Mouse (Mus musculus): Measurements from ENCODE around the gene Polh. TPM values are rescaled to one million over a fixed set of nuclear protein-coding genes. Genes with fewer than 3 reads are reported as not detected.

The Polh gene
- 1 to 10 TPM; 5.9 to 6.0 TPM for total RNA-seq (2021)

DNA sequence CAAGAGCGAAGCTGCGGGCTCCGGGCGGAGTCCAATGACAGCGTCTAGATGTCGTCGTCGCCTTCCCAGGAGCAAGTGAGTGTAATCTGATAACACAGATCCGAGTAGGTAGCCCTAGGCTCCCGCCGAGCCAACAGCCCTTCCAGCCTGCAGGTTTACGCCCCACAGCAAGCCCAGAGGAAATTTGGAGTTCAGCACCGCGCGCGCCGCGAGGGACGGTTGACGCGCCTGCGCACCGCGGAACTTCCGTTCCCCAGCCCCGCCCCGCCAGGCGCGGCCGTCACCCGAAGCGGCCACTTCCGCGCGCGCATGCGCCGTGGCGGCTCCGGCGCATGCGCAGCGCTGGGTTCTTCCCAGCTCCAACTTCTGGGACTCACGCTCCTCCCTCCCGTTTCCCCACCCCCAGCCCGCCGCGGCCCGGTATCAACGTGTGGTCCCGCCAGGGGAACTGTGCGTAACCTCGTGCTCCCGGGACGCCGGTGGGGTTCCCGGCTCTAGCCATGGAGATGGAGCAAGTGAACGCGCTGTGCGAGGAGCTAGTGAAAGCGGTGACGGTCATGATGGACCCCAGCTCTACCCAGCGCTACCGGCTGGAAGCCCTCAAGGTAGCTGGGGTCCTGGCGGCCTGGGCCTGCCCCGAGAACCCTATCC, at the start of gene Polh, which contains the start of gene Xpo5:
Gene Polh (minus strand): TSS at position 225 of the 651 bp plus-strand sequence.
Gene Xpo5 (plus strand): TSS at position 362 of the 651 bp plus-strand sequence.
- DNase-seq (ENCODE audit: extremely low spot score in 1 of 2, low spot score in 1 of 2): peak; percentile 79 to 85

DNA sequence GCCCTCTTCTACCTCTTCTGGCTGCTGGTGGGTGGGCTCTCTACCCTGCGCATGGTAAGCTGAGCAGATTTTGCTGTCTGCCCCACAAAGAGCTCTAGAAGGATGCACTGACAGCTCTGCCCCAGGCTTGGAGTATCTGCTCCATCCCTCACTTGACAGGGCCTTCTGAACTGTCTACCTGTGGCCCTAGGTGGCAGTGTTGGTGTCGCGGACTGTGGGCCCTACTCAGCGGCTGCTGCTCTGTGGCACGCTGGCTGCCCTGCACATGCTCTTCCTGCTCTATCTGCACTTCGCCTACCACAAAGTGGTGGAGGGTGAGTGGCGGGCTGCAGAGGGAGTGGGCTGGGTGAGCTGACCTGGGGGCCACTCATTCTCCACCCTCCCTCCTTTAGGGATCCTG, 48.7 kb upstream of the Polh start:
- no peak for DNase-seq (ENCODE audit: extremely low spot score in 1 of 2, low spot score in 1 of 2)

DNA sequence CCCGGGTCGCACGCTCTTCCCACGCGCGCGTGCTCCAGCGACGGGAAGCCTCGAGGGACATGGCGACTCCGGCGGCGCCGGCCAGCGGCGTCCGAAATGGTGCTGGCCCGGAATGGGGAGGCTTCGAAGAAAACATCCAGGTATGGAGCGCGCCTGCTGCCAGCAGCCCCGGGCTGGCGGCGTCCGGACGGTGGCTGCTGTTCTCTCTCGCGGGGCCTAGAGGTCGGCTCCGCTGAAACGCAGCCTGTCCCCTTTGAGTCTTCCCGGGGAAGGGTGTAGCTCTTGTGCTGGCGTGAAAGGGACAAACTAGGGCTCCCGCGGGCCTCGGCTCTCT, 45.7 kb upstream of the Polh start:
- DNase-seq (ENCODE audit: extremely low spot score in 1 of 2, low spot score in 1 of 2): no peak

GRCm38 (mm10) chr17:46247512-46248188, 45.2 kb upstream of the Polh start, which contains the start of the genes Polr1c and Yipf3:
TSS of gene Polr1c (minus strand) at chr17:46248054.
TSS of gene Yipf3 (plus strand) at chr17:46248080.
- peak; percentile 86 to 92 for DNase-seq (ENCODE audit: extremely low spot score in 1 of 2, low spot score in 1 of 2)

- DNase-seq (ENCODE audit: extremely low spot score in 1 of 2, low spot score in 1 of 2): no peak
Measured at GRCm38 (mm10) chr17:46244579-46244978, 42.1 kb upstream of the Polh start.

DNA sequence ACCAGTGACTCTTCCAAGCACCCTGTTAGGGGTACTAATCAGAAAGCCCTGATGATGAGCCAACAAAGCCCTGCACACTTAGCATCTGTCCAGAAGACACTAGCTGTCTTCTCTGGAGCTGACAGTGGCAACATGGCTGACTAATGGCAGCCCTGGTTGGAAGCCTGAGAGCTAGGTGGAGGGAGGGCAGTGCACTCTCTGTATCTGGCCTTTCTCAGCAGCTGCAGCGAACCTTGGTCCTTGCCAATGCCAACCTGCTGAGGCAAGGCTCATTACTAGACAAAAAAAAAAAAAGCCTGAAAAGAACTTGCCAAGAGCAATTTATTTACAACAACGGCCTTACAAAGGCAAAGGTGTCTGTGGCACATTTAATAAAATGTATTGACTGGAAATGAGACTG, 41.2 kb upstream of the Polh start:
- DNase-seq (ENCODE audit: extremely low spot score in 1 of 2, low spot score in 1 of 2): no peak

- no peak for DNase-seq (ENCODE audit: extremely low spot score in 1 of 2, low spot score in 1 of 2)
Measured at GRCm38 (mm10) chr17:46242993-46243392, 40.5 kb upstream of the Polh start.

DNA sequence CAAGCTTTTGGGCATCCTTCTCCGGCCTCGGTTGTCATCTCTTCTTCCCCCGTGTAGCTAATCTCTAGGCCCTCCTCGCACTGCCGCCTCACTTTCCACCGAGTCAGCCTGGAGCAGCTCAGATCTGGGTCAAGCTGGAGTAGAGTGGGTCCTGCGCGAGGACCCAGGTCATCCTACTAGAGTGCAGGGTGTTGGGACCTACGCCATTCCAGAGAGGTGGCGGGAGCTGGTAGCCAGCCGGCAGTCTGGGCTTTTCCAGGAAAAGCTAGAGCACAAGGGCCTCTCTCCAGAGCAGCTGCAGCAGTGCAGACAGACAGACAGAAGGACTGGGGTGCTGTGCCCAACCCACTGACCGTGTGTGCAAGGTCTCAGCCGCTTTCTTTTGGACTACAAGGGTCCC, 39.8 kb upstream of the Polh start:
- no peak for DNase-seq (ENCODE audit: extremely low spot score in 1 of 2, low spot score in 1 of 2)

DNA sequence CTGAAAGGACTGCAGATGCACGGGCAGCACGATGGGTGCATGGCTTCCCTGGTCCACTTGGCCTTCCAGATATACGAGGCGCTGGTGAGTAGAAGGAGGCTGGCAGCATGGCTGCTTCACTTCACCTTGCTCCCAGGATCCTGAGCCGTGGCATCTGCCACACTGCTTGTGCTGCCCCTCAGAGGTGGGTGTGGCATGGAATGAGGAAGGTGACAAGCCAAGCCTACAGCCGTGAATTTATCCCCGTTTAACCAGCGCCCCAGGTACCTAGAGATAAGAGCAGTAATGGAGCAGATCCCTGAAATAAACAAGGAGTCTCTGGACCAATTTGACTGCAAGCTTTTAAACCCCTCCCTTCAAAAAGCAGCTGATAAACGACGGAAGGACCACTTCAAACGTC, 39.0 kb upstream of the Polh start:
- DNase-seq (ENCODE audit: extremely low spot score in 1 of 2, low spot score in 1 of 2): no peak

DNA sequence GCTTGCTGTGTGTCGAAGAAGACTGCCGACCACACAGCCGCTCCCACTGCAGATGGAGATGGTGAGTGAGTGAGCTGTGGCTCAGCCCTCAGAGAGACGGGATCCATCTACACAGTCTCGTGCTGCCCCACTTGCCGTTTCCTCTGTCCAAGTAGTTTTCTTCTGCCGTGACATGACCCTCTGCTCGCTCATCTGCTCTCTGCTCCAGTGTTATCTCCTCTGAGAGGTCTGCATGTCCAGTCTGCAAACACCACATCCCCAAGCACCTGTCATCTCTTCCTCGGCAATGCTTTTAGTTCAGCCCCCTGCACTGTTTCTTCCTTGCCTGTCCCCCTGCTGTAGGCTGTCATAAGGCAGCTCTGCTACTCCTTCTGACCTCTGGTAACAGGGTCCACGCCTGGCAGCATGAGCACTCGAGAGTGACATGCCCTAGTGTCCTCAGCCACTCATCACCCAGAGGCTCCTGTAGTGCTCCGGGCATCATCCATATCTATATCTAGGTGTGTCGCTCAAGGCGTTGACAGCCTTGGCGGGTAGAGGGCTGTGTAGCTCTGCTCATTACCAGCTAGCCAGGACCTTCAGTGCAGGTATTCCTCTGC, 37.2 kb upstream of the Polh start:
- no peak for DNase-seq (ENCODE audit: extremely low spot score in 1 of 2, low spot score in 1 of 2)

DNA sequence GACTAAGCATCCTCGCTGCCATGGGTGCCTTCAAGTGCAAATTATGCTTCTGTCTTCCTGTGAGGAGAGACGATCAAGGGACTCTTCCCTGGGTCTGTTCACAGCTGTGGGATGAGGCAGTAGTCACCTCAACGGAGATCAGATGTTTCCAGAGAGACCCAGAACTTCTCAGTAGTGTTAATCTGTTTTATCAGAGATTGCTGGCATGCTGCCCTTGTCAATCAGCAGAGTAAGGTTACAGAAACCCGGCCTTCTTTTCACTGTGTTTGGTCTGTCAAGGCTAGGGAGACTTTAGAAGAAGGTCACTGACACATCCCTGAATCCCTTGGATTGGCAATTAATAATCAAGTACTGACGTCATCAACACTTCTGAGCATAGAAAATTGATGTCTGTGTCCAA, 35.0 kb upstream of the Polh start:
- DNase-seq (ENCODE audit: extremely low spot score in 1 of 2, low spot score in 1 of 2): no peak

- DNase-seq (ENCODE audit: extremely low spot score in 1 of 2, low spot score in 1 of 2): no peak
Measured at GRCm38 (mm10) chr17:46237079-46237478, 34.6 kb upstream of the Polh start.

- no peak for DNase-seq (ENCODE audit: extremely low spot score in 1 of 2, low spot score in 1 of 2)
Measured at GRCm38 (mm10) chr17:46236067-46236466, 33.6 kb upstream of the Polh start.

- DNase-seq (ENCODE audit: extremely low spot score in 1 of 2, low spot score in 1 of 2): no peak
Measured at GRCm38 (mm10) chr17:46227576-46227975, 25.1 kb upstream of the Polh start.

DNA sequence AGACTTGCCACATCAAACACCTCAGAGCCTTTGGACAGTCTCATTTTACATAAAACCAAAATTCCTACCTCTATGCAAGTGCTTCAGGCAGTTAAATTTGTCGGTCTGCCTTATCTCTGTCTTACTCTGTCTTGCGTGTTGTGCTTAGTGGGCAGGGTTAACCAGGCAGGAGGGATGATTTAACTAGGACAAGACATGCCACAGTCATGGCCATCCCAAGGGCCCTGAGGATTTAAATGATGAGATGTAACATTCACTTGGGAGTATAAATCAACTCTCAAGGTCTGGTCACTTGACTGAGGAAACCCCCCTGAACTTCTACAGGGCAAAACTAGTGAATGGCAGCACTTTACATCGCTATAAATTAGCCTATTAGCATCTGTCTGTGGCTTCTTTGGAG, 19.2 kb upstream of the Polh start:
- DNase-seq (ENCODE audit: extremely low spot score in 1 of 2, low spot score in 1 of 2): no peak

DNA sequence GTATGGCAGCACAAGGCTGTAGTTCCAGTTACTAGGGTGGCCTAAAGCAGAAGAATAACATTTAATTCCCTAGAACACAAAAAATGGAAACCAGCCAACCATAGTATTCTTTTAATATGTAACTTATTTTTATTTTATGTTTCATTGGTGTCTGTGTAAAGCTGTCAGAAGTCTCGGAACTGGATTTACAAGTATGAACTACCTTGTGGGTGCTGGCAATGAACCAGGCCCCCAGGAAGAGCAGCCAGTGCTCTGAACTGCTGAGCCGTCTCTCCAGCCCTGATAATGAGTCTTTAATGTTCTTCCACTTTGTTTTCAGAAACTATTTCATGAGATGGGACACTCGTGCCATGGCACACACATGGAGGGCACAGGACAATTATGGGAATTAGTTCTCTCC, 8.1 kb upstream of the Polh start:
- no peak for DNase-seq (ENCODE audit: extremely low spot score in 1 of 2, low spot score in 1 of 2)

- no peak for DNase-seq (ENCODE audit: extremely low spot score in 1 of 2, low spot score in 1 of 2)
Measured at GRCm38 (mm10) chr17:46206676-46207075, 4.2 kb upstream of the Polh start.

GRCm38 (mm10) chr17:46203078-46203477, 633 bp upstream of the Polh start:
- no peak for DNase-seq (ENCODE audit: extremely low spot score in 1 of 2, low spot score in 1 of 2)

- no peak for DNase-seq (ENCODE audit: extremely low spot score in 1 of 2, low spot score in 1 of 2)
Measured at GRCm38 (mm10) chr17:46201151-46201550, 1.3 kb downstream of the Polh start.

GRCm38 (mm10) chr17:46188829-46189228, 13.6 kb downstream of the Polh start:
- DNase-seq (ENCODE audit: extremely low spot score in 1 of 2, low spot score in 1 of 2): no peak

DNA sequence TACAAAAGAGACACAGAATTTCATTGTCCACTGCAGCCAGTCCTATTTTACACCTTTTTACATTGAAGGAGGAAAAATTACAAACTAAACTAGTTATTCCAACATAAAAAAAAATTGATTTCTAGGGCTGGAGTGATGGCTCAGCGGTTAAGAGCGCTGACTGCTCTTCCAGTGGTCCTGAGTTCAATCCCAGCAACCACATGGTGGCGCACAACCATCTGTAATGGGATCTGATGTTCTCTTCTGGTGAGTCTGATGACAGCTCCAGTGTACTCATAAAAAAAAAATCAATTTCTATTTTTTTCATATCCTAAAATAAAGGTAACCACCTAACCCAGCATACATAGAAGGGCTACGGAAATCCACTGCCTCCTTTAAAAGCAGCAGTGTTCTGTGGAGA, 20.2 kb downstream of the Polh start:
- peak in 1 of 2 experiments; percentile 30 for DNase-seq (ENCODE audit: extremely low spot score in 1 of 2, low spot score in 1 of 2)

GRCm38 (mm10) chr17:46170538-46170937, 31.9 kb downstream of the Polh start:
- DNase-seq (ENCODE audit: extremely low spot score in 1 of 2, low spot score in 1 of 2): no peak
